Mouse (Mus musculus): ENCODE data around the gene Pip5k1c.

The Pip5k1c gene

DNA sequence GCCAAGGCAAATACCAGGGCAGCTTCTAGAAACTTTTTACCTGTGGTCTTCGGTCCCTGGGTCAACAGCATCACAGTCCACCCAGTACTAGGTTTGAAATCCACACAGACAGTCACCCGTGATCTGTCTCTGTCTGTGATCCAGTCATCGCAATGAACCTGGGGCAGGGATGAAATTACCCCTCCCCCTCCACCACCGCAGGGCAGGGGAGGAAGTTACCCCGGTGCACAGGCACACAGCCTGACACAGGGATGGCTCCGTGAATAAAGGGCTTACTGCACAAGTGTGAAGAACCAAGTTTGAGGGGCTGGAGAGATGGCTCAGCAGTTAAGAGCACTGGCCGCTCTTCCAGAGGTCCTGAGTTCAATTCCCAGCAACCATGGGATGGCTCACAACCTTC is 11.0 kb downstream of the Pip5k1c start:
- DNase-seq: no peak

- DNase-seq: no peak
Observed at GRCm38 (mm10) chr10:81304597-81305238, 12.0 kb downstream of the Pip5k1c start.

DNA sequence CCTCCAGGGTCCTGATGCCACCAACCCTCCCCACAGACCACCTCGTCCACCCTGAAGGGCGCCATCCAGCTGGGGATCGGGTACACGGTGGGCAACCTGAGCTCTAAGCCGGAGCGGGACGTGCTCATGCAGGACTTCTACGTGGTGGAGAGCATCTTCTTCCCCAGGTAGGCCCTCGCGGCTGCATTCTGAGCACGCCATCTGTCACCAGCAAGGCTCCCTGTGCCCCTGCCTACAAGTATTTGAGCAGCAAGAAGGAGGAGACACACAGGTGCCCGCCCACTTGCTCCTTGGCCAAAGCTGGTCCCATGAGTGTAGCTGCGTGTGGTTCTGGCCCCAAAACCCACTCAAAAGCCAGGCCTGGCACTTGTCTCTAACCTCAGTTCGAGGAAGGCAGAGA is 12.9 kb downstream of the Pip5k1c start:
- no peak for DNase-seq

DNA sequence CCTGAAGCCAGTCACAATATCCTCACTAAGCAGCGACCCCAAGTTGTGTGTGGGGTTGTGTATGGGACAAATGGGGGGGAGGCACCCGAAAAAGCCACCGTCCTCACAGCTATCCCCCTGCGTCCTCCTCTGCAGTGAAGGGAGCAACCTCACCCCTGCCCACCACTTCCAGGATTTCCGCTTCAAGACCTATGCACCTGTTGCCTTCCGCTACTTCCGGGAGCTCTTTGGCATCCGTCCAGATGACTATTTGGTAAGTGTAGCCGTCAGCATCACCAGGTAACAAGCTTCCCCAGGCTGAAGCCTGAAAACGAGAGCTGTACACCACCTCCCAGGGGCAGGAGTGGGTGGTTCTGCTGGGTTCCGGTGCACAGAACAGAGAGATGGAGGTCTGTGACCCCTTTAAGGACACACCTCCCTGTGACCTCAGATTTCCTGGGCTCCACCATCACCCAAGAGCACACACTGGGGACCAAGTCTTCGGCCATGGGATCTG is 13.5 kb downstream of the Pip5k1c start:
- no peak for DNase-seq

- no peak for DNase-seq
Observed at GRCm38 (mm10) chr10:81306837-81307682, 14.3 kb downstream of the Pip5k1c start.

DNA sequence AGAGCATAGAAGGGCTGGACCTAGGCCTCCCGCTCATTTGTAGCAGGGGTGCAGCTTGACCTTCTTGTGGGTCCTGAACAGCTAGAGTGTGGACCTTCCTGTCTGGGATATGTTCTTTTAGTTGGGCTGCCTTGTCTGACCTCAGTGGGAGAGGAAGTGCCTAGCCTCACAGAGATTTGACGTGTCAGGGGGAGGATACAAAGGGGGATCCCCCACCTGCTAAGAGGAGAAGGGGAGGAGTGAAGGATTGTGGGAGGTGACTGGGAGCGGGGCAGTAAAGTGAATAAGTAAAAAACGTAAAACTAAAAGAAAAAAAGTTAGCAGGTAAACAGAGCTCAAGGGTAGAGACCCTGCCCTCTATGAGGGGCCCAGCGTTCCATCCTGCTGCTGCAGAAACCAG is 16.8 kb downstream of the Pip5k1c start:
- no peak for DNase-seq

- no peak for DNase-seq
Observed at GRCm38 (mm10) chr10:81313581-81313980, 20.8 kb downstream of the Pip5k1c start.

DNA sequence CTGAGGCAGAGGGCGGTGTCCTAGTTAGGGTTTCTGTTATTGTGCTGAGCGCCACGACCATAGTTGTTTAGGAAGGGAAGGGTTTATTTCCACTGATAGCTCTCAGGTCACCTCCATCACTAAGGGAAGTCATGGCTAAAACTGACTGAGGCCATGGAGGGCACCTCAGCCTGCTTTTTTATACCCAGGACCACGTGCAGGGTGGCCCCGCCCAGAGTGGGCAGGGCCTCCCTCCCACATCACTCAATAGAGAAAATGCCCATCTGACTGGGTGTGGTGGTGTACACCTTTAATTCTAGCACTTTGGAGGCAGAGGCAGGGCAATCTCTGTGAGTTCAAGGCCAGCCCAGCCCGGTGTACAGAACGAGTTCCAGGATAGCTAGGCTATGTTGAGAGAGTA is 21.4 kb downstream of the Pip5k1c start:
- DNase-seq: no peak

GRCm38 (mm10) chr10:81315587-81315986 is 22.8 kb downstream of the Pip5k1c start:
- DNase-seq: no peak

GRCm38 (mm10) chr10:81316338-81317060 is 23.7 kb downstream of the Pip5k1c start:
- DNase-seq: no peak

GRCm38 (mm10) chr10:81317273-81317672 is 24.5 kb downstream of the Pip5k1c start:
- peak; percentile 53 to 84 for DNase-seq

DNA sequence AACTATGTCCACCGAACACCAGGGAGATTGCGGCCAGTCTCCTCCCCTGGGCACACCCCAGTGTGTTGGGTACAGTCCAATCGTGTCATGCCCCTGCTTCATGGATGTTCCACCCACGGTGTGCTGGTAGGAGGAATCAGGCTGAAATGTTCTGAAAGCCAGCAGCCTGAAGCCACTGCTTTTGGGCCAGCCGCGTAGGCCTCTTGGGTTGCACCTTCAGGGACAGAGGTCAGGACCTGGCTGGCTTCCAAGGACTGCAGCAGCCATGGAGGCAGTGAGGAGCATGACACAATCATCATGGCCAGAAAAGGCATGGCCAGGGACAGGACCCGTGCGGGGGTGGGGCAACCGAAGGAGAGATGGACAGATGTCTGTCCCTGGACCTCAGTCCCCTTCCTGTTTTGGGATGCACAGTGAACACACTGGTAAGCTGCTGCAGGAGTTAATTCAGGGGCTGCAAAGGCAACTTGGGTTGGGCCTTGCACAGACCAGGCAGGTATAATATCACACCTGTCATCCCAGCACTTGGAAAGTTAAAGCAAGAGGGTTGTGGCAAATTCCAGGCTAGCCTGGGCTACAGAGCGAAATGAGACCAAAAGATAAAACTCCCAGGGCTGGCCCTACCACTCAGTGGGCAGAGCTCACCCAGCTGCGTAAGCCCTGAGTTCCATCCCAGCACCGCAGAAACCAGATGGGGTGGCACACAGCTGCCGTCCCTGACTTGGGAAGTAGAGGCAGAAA is 26.0 kb downstream of the Pip5k1c start:
- DNase-seq: no peak

DNA sequence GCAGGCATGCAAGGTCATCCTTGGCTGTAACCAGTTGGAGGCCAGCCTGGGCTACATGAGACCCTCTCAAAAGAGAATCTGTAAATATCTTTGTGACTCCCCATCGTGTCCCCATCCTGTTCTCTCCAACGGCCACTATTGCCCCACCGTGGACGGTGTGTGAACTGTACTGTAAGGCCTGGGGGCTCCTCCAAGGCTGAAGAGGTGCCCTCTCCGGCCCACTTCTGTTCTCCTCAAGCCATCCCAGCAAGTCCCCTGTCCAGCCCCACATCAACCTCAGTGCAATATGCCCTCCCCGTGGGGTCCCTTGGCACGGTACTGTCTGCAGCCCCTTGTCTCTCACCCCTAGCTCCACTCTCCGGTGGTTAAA is 26.6 kb downstream of the Pip5k1c start:
- no peak for DNase-seq

DNA sequence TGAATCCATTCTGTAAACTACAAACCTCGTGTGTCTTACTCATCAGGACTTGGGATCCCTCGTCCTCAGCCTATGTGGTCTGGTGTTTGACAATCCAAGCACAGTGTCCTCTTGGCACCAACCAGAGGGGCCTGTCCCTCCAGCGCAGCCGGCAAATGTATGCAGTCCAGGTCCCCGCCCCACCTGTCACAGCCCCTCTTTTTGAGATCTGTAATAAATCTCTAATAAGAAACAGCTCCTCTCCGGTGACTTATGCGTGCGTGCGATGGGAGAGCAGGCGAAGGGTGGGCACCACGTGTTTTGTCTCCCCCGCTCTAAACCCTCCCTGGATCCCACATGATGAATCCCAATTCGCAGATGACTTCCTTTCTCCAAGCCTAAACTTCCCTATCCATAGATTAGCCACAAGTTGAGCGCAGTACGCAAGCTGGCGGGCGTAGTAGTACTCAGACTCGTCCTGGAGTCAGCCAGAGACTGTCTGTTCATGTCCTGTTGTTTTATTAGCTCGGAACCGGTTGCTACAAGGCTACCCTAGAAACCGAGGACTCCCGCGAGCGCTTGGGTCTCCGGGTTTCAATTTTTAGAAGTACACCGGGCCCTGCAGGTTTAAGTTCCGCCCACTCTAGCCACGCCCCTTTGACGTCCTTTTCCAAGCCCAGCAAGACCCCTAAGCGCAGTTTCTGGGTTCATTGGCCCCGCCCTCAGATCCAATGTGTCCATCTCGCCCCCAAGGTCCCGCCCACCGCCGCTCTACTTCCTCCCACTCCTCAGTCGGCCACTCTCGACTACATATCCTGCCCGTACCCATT is 27.2 kb downstream of the Pip5k1c start:
- DNase-seq: peak in 1 of 2 experiments; percentile 97

DNA sequence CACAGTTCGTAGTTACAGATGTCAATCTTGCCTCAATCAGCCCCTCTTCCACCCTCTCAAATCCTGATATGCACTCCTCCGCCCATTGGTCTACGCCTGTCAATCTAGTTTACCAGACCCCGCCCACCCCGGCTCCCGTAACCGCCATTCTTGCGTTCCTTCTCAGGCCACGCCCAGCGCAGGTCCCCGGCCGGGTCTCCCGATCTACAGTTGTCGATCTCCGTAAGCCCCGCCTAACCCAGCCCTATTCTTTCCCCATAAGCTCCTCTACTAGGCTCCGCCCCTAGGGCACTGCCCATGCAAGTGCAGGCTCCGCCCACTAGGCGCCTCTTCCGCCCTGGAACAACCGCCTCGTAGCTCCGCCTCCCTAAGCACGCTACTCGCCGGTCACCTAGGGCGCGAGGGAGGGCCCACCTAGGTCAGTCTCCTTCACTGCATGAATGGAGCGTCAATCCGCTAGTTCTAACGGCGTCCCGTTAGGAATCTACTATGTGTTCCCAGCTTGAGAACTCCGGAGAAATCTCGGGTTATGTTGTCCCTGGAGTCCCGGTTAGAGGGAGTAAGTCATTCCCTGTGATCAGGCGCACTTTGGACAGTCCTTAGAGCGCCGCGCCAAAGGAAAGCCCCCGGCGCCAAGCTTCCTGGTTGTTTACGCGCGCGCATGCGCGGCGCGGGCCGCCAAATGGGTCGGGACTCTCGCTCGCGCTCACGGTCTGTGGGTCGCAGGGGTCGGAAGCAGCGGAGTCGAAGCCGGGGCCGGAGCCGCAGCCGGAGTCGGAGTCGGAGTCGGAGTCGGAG is 28.0 kb downstream of the Pip5k1c start, which contains the start of gene Cactin:
TSS of gene Cactin (plus strand) at position 554 of the 798 bp plus-strand sequence.
- DNase-seq: peak; percentile 100

GRCm38 (mm10) chr10:81321436-81321835 is 28.7 kb downstream of the Pip5k1c start:
- no peak for DNase-seq

GRCm38 (mm10) chr10:81322444-81322843 is 29.7 kb downstream of the Pip5k1c start:
- DNase-seq: no peak

- no peak for DNase-seq
Observed at GRCm38 (mm10) chr10:81323141-81323775, 30.5 kb downstream of the Pip5k1c start.

DNA sequence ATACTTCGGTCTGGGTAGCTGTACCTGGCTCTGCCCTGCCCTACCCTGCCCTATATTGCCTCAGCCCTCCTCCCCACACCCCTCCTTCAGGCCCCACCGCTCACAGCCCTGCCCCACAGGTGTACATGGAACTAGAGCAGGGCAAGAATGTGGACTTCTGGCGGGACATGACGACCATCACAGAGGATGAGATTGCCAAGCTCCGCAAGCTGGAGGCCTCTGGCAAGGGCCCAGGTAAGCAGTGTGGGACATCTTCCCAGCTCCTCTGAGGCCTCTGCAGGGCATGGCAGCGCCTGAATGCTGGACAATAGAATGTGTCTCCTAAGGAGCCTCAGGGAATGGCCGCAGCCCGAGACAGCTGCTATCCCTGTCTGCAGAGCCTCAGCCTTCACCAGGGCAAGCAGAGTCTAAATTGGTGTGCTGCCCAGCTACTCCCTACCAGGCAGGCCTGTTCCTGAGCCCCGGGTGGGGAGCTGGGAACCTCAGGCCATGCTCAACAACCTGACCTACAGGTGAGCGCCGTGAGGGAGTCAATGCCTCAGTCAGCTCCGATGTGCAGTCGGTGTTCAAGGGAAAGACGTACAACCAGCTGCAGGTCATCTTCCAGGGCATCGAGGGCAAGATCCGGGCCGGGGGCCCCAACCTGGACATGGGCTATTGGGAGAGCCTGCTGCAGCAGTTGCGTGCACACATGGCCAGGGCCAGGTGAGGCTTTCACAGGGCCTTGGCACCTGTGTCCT is 31.2 kb downstream of the Pip5k1c start:
- DNase-seq: no peak

GRCm38 (mm10) chr10:81325176-81325575 is 32.4 kb downstream of the Pip5k1c start:
- no peak for DNase-seq

Measured in kidney, adult 8-10 months (tissue).